Mouse (Mus musculus): Measurements from ENCODE around the gene Prmt7.
A peak's percentile ranks its signal among the peaks of the same experiment; 100 is the strongest.

Gene Prmt7

DNA sequence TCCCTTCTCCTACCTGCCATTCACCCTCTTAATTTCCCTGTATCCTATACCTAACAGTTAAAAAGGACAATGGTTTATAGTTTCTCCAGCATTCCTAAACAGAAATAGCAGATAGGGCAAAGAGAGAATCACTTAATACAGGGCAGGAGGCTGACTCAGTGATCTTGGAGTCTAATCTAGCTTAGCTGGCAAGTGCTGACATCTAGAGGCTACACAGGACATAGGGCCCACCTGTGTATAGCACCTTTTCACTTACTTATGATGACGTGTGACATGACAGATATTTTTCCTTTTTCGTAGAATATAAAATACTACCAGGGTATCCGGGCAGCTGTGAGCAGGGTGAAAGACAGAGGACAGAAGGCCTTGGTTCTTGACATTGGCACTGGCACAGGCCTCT is 8.9 kb downstream of the Prmt7 start:
- DNase-seq (ENCODE audit: low read depth, low spot score): no peak

DNA sequence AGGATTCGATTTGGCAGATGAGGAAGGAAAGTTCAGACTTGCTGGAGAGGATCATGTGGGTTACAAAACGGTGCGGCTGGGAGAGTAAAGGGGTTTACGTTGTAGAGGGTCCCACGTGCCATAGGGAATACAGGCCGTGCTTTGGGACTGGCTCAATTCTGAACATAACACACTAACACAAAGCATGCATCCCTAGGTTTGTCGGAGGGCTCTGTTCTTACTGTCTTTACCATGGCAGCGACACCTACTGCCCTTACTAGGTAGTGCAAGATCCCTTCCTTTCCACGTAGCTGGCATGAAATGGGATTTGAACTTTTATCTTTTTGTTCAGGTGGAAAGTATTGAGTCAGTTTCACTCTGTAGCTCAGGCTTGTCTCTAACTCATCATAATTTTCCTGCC is 15.9 kb downstream of the Prmt7 start:
- DNase-seq (ENCODE audit: low read depth, low spot score): peak; percentile 65

DNA sequence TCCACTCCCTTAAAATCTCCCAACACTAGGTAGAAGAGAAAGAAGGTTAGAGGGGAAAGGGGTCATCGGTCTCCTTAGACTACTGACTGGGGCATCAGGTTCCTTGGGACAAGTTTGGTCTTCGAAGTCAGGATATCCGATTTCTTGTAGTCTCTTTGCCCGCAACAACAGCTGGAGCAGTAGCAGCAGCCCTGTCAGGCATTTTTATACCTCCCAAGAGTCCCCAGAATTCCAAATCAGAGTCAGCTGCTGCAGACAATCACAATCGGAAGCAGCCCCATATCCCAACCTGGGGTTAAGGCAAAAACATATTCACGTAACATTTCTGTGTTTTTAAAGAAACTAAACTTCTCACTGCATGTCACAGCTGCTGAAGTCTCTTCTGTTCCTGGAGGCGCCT is 20.8 kb downstream of the Prmt7 start:
- peak; percentile 11 for DNase-seq (ENCODE audit: low read depth, low spot score)

DNA sequence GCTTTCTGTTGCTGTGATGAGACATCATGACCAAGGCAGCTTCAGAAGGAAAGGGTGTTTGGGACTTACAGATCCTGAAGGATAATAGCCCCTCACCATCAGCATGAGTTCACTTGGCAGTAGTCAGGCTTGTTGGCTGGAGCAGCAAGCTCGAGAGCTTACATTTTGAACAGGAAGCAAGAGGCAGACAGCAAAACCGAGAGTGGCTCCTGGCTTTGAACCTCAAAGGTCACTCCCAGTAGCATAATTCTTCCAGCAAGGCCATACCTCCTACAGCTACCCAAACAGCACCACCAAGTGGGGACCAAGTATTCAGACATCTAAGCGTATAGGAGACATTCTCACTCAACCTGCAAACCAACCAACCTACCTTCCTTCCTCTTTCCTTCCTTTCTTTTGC is 22.0 kb downstream of the Prmt7 start:
- DNase-seq (ENCODE audit: low read depth, low spot score): no peak

DNA sequence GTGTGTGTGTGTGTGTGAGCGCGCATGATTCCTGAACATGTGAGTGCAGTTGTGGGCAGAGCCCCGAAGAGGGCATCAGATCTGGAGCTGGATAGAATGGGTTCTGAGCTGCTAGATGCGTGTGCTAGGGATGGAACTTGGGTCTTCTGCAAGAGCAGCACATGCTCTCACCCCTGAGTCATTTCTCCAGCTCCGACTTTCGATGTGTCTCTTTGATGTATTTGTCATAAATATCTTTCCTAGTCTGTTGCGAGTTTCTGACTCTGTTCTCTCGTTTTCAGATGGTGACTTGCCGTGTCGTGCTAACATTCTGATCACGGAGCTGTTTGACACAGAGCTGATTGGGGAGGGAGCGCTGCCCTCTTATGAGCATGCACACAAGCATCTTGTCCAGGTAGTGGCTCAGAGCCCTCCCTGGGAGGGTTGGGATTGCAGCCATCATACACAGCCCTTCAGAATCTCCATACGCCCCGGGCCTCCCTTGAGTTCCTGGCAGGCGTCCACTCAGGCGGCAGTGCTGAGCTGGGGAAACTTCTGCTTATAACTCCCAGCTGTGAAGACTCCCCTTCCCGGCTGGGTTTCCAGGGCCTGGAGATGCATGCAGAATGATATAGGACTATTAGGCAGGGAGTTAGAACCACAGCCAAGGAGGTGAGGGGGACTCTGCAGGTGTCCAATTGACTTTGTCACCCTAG is 24.0 kb downstream of the Prmt7 start:
- no peak for DNase-seq (ENCODE audit: low read depth, low spot score)

DNA sequence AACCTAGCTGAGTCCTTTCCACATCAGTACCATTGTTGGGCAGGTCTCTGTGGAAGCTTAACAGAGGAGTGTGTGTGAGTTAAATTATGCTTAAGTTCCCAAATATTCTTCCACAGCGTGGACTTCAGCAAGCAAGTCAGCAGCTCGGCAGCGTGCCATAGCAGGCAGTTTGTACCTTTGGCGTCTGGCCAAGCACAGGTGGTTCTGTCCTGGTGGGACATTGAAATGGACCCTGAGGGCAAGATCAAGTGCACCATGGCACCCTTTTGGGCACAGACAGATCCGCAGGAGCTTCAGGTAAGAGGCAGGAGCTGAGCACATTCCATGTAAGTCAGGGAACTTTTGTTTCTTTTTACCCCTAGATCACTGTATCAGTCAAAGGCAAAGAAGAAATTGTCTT is 26.4 kb downstream of the Prmt7 start:
- no peak for DNase-seq (ENCODE audit: low read depth, low spot score)

DNA sequence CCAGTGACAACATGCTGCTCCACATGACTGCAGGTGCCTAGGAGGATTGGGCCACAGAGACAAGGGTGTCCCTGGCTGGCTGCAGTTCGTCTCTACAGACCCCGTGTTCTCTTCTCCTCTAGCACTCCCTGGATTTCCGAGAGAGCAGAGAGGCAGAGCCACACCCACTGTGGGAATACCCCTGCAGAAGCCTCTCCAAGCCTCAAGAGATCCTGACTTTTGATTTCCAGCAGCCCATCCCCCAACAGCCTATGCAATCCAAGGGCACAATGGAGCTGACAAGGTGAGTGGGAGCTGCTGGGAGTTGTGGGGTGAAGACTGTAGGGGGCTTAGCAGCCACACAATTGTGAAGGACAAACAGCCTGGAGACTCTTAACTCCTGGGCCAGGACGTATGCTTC is 39.5 kb downstream of the Prmt7 start:
- DNase-seq (ENCODE audit: low read depth, low spot score): no peak

DNA sequence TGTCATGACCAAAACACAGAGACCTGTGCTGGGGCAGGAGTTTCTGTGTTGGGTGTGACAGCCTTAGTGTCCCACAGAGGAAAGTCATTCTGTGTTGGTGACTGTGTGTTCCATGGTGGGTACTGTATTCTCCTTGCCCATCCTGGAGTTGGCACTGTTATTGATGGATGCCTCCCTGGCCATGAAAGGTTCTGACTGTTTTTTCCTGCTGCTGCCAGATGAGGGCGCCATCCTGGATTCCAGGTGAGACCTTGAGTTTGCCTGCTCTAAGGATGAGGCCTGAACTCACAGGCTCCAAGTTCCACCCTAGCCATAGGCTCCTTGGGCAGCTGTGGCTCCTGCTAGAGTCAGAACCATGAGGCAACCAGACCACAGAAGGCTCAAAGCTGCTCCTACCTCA is 47.4 kb downstream of the Prmt7 start:
- no peak for DNase-seq (ENCODE audit: low read depth, low spot score)

DNA sequence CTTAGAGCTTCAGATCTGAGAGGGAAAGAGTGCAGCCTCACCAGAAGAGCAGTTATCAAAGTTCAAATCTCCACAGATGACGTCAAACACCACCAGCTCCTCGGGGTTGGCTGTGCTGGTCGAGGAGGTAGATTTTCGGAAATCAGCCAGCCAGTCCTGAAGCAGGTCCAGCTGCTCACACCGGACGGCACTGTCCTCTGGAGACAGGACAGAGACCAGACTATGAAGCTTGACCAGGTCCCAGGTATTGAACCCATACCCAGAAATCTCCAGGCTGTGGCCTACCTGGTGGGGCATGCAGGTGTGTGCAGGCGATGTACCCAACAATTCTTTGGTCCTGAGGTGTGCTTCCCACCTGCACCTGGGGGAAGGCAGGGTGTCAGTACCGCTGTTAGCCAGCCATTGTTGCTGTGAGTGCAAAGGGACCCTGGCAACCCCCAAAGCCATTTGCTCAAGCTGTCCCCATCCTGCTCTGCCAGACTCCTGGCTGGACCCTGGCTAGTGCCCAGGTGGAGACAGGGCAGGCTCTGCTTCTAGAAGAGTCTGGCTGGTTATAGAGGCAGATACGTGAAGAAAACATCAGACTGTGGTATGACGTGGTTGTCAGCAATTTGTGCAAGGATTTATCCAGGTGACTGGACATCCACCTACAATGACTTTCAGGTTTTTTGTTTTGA is 49.0 kb downstream of the Prmt7 start:
- DNase-seq (ENCODE audit: low read depth, low spot score): no peak

DNA sequence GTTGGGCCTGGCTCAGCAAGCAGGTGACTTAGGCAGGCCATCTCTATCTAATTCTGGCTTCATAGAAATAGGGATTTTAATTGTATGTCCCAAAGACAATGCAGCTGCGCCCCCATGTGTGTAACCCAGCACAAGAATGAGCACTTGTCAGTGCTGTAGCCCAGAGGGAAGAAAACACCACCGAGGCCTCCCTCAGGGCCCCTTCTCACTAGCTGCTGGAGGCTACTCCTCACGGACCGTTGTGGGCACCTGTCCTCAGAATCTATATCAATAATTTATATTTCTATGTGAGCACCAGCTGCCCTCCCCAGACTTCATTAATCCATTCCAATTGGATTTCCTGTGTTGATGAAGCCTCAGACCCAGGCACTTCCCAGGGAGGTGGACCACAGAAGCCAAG is 50.2 kb downstream of the Prmt7 start:
- no peak for DNase-seq (ENCODE audit: low read depth, low spot score)

DNA sequence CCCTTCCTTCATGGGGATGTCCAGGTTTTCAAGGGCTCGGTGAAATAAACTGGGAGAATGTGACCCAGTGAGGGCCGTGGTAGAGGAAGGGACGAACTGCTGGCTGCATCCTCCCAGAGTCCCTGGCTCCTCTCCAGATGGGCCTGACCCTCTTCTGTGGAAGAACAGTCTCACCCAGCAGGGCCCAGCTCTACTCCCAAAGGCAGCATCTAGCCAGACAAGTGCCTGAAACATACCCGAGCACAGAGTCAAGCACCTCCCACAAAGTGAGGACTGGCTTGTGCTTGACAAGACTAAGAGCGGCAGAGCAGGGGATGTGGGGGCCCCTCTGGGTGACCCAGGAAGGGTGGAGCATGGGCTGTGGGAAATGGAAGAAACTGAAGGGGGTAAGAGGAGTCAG is 51.6 kb downstream of the Prmt7 start:
- DNase-seq (ENCODE audit: low read depth, low spot score): no peak

DNA sequence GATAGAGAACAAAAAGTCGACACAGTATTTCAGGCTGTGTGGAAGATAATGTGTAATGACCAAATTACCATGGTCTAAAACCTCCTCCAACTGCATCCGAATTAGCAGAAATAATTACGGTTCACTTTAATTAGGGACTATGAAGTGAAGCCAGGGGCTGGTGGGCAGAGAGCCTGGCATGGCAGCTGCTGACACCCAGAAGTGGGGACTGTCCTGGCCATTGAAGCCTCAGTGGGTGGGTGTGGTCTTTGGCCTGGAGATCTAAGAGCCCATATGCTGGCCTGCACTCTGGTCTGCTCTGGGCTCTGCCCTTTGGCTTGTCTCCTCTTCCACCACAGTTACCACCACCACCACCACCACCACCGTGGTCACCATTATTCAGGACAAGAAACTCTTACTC is 53.2 kb downstream of the Prmt7 start:
- no peak for DNase-seq (ENCODE audit: low read depth, low spot score)

DNA sequence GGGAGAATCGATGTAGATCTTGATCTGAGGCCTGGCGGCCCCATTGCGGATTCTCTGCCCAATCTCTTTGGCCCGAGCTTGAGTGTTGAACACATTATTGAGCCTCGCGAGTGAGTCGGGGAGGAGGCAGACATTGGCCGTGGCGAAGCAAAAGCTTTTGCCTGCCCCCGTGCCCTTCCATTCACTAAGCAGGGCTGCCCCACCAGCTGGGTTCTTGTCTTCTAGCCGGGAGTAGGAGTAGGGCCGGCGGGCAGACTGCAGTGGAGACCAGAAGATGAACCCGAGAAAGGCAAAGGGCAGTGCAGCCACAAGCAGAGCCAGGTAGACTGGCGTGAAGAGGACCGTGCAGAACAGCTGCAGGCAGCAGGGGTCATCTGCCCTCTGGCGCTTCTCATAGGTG is 54.7 kb downstream of the Prmt7 start:
- no peak for DNase-seq (ENCODE audit: low read depth, low spot score)

DNA sequence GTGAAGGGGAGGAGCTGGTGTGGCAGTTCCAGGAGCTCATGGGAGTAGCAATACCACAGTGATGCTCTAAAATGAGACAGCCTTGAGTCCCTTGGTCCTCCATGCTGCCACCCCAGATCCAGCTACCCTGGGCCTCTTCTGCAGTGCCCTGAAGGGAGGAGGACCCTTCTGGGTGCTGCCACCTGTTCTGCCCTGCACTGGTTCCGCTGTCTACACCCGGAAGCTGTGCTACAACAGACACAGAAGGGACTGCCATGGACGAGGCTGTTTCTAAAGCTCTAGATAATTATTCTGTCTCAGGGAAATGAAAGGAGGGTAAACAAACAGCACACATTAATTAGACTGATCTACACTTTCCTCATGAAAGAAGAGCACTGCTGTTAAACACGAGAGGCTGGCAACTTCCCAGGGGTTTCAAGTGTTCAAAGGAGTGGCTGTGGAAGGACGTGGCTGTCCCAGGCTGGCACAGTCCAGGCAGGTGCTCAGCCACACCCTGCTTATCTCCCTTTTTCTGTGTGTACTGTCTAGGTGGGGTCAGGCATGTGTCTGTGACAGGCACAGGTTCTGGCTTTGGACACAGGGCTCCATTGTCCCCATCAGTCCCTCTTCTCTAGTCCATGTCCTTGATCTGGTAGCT is 58.1 kb downstream of the Prmt7 start:
- no peak for DNase-seq (ENCODE audit: low read depth, low spot score)

DNA sequence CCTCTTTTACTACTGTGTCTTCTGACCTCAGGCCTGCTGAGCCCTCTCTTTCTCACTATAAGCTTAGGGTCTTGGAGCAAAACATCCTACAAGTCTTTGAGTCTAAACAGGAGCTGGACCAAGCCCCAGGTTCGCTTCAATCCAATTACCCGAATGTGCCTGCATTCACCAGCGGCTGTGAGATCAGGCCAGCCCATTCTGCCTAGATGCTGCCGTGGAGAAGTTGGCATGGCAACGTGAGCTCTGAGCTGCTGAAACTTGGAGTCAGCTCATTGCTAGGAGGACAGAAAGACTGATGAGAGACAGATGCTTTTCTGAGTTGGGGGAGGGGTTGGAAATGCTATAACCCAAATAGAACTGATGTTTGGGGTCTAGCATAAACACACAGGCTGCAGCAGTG is 60.1 kb downstream of the Prmt7 start:
- DNase-seq (ENCODE audit: low read depth, low spot score): peak; percentile 59

DNA sequence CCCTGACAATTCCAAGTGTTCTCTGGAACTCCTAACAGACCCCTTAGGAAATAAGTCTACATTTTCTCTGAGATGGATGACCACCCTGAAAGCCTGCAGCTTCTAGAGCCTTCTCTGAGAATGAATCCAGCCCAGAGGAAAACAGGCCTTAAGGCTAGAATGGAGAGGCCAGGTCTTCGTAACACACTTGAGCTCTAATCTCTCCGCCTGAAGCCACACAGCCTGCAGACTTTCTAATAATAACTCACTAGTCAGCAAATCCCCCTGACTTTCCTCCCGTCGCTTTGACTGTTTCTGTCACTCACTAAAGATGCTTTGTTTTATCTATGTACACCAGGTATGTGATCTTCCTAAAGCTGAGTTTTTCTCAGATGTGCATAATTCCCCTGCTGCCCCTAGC is 60.6 kb downstream of the Prmt7 start:
- no peak for DNase-seq (ENCODE audit: low read depth, low spot score)

DNA sequence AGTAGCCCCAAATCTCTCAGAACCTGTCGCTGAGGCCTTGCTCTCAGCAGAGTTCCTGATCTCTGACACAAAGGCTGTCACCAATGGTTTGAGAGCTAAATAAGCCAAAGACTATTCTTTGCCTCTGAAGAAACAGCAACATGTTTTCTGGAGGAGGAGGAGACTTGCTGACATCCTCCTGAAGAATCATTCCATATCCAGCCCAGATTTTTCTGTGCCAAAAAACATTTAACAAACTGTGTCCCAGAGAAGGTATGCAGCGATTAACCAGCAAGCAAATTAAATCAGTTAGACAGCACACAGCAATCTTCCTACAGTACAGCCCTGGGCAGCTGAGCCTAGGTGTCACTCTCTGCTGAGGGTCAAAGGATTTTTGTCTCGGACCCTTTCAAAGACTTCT is 62.7 kb downstream of the Prmt7 start:
- DNase-seq (ENCODE audit: low read depth, low spot score): no peak

DNA sequence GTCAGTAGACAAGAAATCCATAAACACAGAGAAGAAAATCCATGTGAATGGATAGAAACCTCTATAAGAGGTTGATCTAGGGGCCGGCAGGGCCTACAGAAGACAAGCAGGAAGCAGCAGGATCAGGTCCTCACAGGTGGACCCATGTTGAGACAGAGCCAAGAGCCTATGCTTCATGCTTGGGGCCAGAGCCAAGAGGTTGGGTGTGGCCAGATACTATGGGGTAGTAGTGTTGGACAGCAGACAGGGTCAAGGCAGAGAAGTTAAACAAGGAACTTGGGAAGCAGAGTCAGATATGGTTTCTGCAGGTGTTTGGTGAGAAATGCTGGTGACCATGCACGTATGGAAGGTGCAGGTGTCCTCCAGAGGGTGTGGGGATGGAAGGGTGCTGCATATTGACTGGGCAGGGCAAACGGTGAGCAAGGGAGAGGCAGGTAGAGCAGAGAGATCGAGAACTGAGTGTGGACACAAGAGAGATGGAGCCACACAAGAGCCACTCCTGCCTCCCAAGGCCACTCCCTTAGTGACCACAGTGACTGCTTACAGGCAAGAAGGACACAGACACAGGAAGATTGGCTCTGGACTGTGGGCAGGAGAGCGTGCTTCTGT is 66.1 kb downstream of the Prmt7 start:
- no peak for DNase-seq (ENCODE audit: low read depth, low spot score)

DNA sequence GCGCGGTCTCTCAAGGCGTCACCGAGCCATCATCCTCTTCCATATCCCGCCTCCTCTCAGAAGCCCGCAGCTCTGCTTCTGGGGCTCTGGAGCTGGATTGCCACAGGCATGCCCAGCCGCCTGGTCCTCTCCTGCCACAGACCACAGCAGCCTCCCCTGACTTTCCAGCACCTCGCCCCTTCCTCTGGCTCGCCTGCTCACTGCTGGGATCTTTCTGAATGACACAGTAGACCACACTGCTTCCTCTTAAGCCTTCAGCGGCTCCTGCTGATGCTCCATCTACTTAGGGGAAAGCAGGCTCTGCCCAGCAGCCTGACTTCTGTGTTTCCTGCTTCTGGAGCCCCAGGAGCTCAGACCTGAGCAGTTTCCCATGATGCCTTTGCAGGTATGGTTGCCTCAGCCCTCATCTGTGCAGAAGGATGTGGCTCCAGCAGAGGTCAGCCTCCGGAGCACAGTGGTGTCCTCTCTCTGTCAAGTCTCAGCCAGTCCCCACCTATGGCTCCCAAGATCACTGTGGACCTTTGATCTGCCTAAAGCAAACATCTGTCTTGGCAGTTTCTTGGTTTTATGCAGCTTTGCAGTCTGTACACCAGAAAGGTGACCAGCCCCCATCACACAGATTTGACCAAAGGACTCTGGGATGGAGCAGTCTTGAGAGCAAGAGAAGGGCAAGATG is 67.8 kb downstream of the Prmt7 start:
- DNase-seq (ENCODE audit: low read depth, low spot score): no peak

DNA sequence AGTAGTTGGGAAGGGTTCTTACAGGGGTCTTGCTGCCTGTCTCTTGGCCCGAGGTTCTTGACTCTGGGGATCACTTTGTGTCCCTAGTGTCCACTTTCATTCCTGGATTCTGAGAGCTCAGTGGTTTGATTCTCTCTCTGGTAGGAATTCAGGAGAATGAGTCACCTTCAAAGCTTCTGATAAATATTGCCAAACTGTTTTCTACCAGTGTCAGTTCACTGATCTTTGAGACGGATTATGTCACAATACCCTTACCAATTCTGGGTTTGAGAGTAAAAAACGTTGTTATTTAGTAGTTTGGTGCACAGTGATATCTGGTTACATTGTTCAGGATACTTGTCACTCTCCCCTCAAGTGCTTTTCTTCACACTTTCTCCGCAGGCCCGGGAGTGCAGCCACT is 69.4 kb downstream of the Prmt7 start:
- no peak for DNase-seq (ENCODE audit: low read depth, low spot score)

DNA sequence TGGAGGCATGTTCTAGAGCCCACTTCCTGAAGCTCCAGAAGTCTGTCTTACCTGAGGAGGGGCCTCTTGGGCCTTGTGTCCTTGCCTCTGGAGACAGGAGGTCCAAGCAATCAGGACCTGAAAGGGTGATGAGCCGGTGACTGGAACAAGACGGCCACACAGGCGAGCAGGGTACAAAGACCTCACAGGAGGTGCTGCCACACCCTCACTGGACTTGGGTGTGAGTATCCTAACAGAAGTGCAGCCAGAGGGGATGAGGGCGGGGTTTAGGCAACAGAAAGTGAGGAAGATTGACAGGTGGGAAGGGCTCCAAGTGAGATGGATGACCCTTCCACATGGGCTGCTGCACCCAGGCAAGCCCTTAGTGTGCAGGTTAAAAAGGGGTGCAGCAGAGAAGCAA is 70.1 kb downstream of the Prmt7 start:
- no peak for DNase-seq (ENCODE audit: low read depth, low spot score)

DNA sequence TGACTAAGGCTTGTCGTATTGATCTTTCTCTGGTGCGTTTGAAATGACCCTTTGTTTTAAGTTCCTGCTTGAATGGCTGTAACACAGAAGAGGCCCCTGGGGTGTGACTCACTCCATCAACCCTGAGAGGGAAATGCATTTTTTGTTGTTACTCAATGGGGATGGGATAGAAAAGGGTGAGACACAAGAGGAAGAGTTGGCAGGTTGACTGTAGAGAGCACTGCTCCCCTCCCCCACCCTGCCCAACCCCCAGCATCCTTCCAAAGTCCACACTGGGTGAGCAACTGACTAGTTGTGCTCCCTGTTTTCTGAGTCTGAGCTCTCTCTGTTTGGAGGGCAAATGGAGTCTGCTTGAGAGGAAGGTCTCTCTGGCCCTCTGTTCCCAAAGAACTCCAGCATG is 76.7 kb downstream of the Prmt7 start:
- no peak for DNase-seq (ENCODE audit: low read depth, low spot score)
